Mouse (Mus musculus) spleen, adult 2 months (tissue): ENCODE results near the gene Gm35315. TPM values are rescaled to one million over a fixed set of nuclear protein-coding genes. Genes with fewer than 3 reads are reported as not detected.
"Not testable (repeated sequence)": the region's sequence is repeated elsewhere in the genome, so short reads cannot be mapped to it uniquely, and the experiment has no call there.

ENCODE experiments used
- DNase-seq, 2 experiments: peaks; one replicate each; pipeline versions ENCODE4 v3.0.0 to v3.0.0-alpha.2; 2012 to 2021; ENCODE audit warnings: low spot score in 2 of 2, low read depth in 1 of 2
- H3K27ac ChIP-seq: fragments of 200-500 bp; 2 replicates; pipeline ENCODE4 v1.5.1; 2012; ENCODE audit warnings: low read length, inconsistent platforms; ENCODE audit not compliant: insufficient read depth
- H3K27me3 ChIP-seq: fragments of 200-500 bp; 2 replicates; pipeline ENCODE4 v1.6.1; 2012; ENCODE audit warnings: mild to moderate bottlenecking, moderate library complexity, low read length, inconsistent platforms; ENCODE audit not compliant: control insufficient read depth, insufficient read depth
- H3K36me3 ChIP-seq: fragments of 200-500 bp; 2 replicates; pipeline ENCODE4 v1.6.1; 2012; ENCODE audit warnings: mild to moderate bottlenecking, low read length, inconsistent platforms; ENCODE audit not compliant: control insufficient read depth, insufficient read depth
- H3K4me1 ChIP-seq: fragments of 200-500 bp; 2 replicates; pipeline ENCODE4 v1.6.1; 2011; ENCODE audit warnings: inconsistent platforms; ENCODE audit not compliant: control insufficient read depth, insufficient read depth, insufficient read length
- H3K4me3 ChIP-seq: fragments of 200-500 bp; 2 replicates; pipeline ENCODE4 v1.5.1; 2011; ENCODE audit warnings: mild to moderate bottlenecking, inconsistent platforms; ENCODE audit not compliant: insufficient read depth, insufficient read length; ENCODE audit errors: extremely low read depth
- CTCF ChIP-seq: fragments of 200-500 bp; IDR thresholded peaks from 2 replicates; pipeline ENCODE4 v1.5.1; 2011; ENCODE audit warnings: mild to moderate bottlenecking, inconsistent platforms; ENCODE audit not compliant: insufficient read depth, insufficient read length, insufficient replicate concordance; ENCODE audit errors: extremely low read depth
- POLR2A ChIP-seq: fragments of 200-500 bp; IDR thresholded peaks from 2 replicates; pipeline ENCODE4 v1.6.1; 2011; ENCODE audit warnings: low read depth, low read length, inconsistent platforms
- WGBS: fragments of 180-500 bp; shearing (Covaris S2); methylation state at CpG from one replicate; pipeline ENCODE4 v1.1.7; 2018; 5-methylcytosine and 5-hydroxymethylcytosine counted together
- polyA plus RNA-seq: library from polyadenylated mRNA; depleted of rRNA; stranded (reverse); fragments of >200 nt; gene quantifications from 2 replicates; pipeline ENCODE4 v1.2.3, GENCODE M21; 2012; rRNA removed

Gm35315 gene
- polyA plus RNA-seq, 1 experiment, result 0.04 TPM

- TF ChIP-seq POLR2A (no peak), CTCF (no peak)
- Histone ChIP-seq H3K27me3 (no peaks in the 10 kb centered on the region), H3K27ac (no peak overlapping the region), H3K4me1 (no peaks in the 10 kb centered on the region), H3K36me3 (no peaks in the 10 kb centered on the region), H3K4me3 (no peak overlapping the region)
- 87% methylated on average over 4 of the region's 4 CpGs for WGBS
- DNase-seq, result no peak
These were observed 11.3 kb downstream of the Gm35315 start for GRCm38 (mm10) chr5:110082961-110083360.

DNA sequence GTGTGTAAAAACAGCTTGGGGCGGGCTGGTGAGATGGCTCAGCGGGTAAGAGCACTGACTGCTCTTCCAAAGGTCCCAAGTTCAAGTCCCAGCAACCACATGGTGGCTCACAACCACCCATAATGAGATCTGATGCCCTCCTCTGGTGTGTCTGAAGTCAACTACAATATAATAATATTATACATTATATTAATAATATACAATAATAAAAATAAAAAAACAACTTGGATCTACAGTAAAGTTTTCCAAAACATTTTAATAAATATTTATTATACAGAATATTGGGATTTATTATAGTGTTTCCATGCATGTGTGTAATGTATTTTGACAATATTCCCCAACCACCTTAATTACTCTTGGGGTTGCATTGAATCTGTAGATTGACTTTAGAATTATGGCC lies 21.8 kb downstream of the Gm35315 start, which contains the start of gene Gm17655:
Gm17655 (minus strand) TSS at position 101 of the 400 bp plus-strand sequence.
- H3K36me3 ChIP-seq, H3K4me3 ChIP-seq, DNase-seq, H3K4me1 ChIP-seq, H3K27me3 ChIP-seq, H3K27ac ChIP-seq: not testable (repeated sequence)
- WGBS, result 93% methylated on average over 2 of the region's 2 CpGs

DNA sequence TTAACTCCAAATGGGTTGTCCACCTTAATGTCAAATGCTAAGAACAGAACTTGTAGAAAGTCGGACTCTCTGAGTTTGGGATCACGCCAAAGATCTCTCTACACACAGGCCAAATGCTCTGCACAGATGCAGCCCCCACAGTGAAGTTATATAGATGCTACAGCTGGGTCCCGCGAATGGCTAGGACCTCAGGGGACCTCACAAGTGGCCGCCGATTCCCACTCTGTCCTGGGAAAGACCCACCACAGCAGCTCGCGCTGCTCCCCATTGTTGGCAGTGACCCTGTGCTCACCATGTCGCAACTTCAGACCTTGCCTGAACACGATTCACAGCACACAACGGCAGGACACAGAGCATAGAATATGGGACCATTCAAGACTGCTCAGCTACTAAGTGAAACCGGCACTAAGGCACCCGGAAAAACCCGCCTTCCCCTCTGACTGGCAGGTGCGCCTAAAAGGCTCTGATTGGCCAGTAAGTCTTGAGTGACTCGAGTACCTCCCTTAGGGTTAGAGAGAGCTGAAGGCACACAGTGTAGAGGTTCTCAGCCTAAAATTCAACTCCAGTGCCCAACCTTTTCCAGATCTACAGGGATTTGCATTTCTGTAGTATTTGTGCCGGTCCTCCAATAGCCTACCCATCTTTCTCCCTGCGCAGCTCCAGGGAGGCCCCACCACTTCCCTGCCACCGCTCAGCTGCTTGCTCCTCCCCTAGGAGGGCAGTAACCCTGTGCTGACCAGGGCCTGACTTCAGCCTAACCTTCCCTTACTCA lies 36.4 kb downstream of the Gm35315 start:
- TF ChIP-seq CTCF (no peak), POLR2A (peak; percentile 58; the same call in 1 of the 2 replicates)
- Histone ChIP-seq H3K27ac (peak overlapping the region; percentile 84), H3K4me1 (no peaks in the 10 kb centered on the region), H3K27me3 (no peaks in the 10 kb centered on the region), H3K4me3 (peak overlapping the region; percentile 84), H3K36me3 (no peaks in the 10 kb centered on the region)
- peak; percentile 69 to 85 for DNase-seq
- WGBS, result 2% methylated on average over 19 of the region's 19 CpGs

Other genes with a start within 250 kb of the Gm35315 start
- 1.3 and 1.5 TPM in 2 replicates for gene Gm15446, start 171.0 kb downstream of the Gm35315 start, polyA plus RNA-seq
- gene Zfp932, start 97.9 kb downstream of the Gm35315 start, polyA plus RNA-seq, result 1.2 and 2.6 TPM in 2 replicates
- gene Gm17655, start 21.9 kb downstream of the Gm35315 start, polyA plus RNA-seq, result 0.09 and 0.41 TPM in 2 replicates
- 0.67 and 1.2 TPM in 2 replicates for gene Plcxd1, start 5.5 kb upstream of the Gm35315 start, polyA plus RNA-seq
- gene Gtpbp6, start 13.8 kb upstream of the Gm35315 start, polyA plus RNA-seq, result 156 and 207 TPM in 2 replicates
- 0.32 and 0.46 TPM in 2 replicates for gene Zfp605, start 15.7 kb upstream of the Gm35315 start, polyA plus RNA-seq
- gene Chfr, start 41.4 kb upstream of the Gm35315 start, polyA plus RNA-seq, result 59.3 and 68.9 TPM in 2 replicates
- gene Golga3, start 82.3 kb upstream of the Gm35315 start, polyA plus RNA-seq, result 5.3 and 5.8 TPM in 2 replicates
- gene Ankle2, start 136.6 kb upstream of the Gm35315 start, polyA plus RNA-seq, result 10.0 and 12.0 TPM in 2 replicates
- gene Pgam5, start 175.5 kb upstream of the Gm35315 start, polyA plus RNA-seq, result 14.9 and 15.8 TPM in 2 replicates
- gene Pxmp2, start 191.8 kb upstream of the Gm35315 start, polyA plus RNA-seq, result 2.0 and 2.6 TPM in 2 replicates
- 5.6 and 7.0 TPM in 2 replicates for gene Pole, start 191.9 kb upstream of the Gm35315 start, polyA plus RNA-seq
- gene P2rx2, start 248.8 kb upstream of the Gm35315 start, polyA plus RNA-seq, result 0.33 and 0.41 TPM in 2 replicates